8 mouse cellular contexts compared by ENCODE assay signal in genomic region chr17:46152847-46153782, GRCm38 (mm10). TPM values are rescaled to one million over a fixed set of nuclear protein-coding genes. Genes with fewer than 3 reads are reported as not detected.
DNase-seq lines count a peak whose midpoint lies in the region; ATAC-seq and TF ChIP-seq lines count a peak whose summit lies in the region.

Mad2l1bp (minus strand) TSS chr17:46153553.

- no peak for TF ChIP-seq CTCF in cerebellum, adult 2 months (IDR thresholded peaks at IDR 0.05; ENCODE audit: borderline replicate concordance, insufficient read depth, low read depth, low read length)
- TF ChIP-seq CTCF in forebrain, postnatal 0 days (IDR thresholded peaks at IDR 0.05; ENCODE audit: low read depth) = no peak

- peak; percentile 94 for DNase-seq in MEL-GATA-1-ER (ENCODE audit: extremely low read depth, low read depth)
- DNase-seq in cerebellum, adult 2 months = peak; percentile 83 to 90
- peak; percentile 90 for DNase-seq in forebrain, postnatal 0 days
- peak; percentile 92 for DNase-seq in heart, postnatal 4 days
- DNase-seq in layer of hippocampus, adult 9-10 months (ENCODE audit: low spot score) = peak; percentile 60
- DNase-seq in ovary, postnatal 36 days (ENCODE audit: low spot score) = peak; percentile 81
- peak; percentile 89 for DNase-seq in thymus, postnatal 25 days

- peak within 1 kb of the TSS; percentile 63 for H3K9ac ChIP-seq in forebrain, postnatal 0 days
- H3K9ac ChIP-seq in lung, embryonic 16.5 days (ENCODE audit: low read length) = peak within 1 kb of the TSS; percentile 74

- no peaks in the 10 kb centered on the region for H3K4me1 ChIP-seq in cerebellum, adult 2 months (ENCODE audit: control insufficient read depth, insufficient read depth, low read length)
- H3K4me1 ChIP-seq in forebrain, postnatal 0 days (ENCODE audit: insufficient read depth) = peaks cover 9% of the 10 kb centered on the region; the same call in 1 of the 2 replicates
- peaks cover 12% of the 10 kb centered on the region for H3K4me1 ChIP-seq in lung, embryonic 16.5 days (replicated peaks; ENCODE audit: control insufficient read depth, insufficient read depth, low read length)

- no peaks in the 10 kb centered on the region for H3K9me3 ChIP-seq in forebrain, postnatal 0 days (ENCODE audit: low read length)
- H3K9me3 ChIP-seq in lung, embryonic 16.5 days (ENCODE audit: control insufficient read depth, low read length) = no peaks in the 10 kb centered on the region

- ATAC-seq in forebrain, postnatal 0 days = peak; percentile 97
- ATAC-seq in lung, embryonic 16.5 days (ENCODE audit: low read depth) = peak; percentile 95

- H3K27ac ChIP-seq in cerebellum, adult 2 months (ENCODE audit: insufficient read depth, low read length) = peak within 1 kb of the TSS; percentile 89
- peak within 1 kb of the TSS; percentile 36 for H3K27ac ChIP-seq in forebrain, postnatal 0 days (ENCODE audit: low read depth, low read length)
- H3K27ac ChIP-seq in lung, embryonic 16.5 days (ENCODE audit: low read length) = peak within 1 kb of the TSS; percentile 87

- peak within 1 kb of the TSS; percentile 100 for H3K4me3 ChIP-seq in cerebellum, adult 2 months (replicated peaks; ENCODE audit: insufficient read depth, low read depth, low read length)
- peak within 1 kb of the TSS; percentile 48 for H3K4me3 ChIP-seq in forebrain, postnatal 0 days (ENCODE audit: low read depth, low read length)
- peak within 1 kb of the TSS; percentile 63 for H3K4me3 ChIP-seq in lung, embryonic 16.5 days (ENCODE audit: low read length)

- H3K4me2 ChIP-seq in forebrain, postnatal 0 days (ENCODE audit: low read depth) = peak within 1 kb of the TSS; percentile 90
- peak within 1 kb of the TSS; percentile 89 for H3K4me2 ChIP-seq in lung, embryonic 16.5 days (ENCODE audit: low read depth, low read length)

- peaks cover 8% of the 10 kb centered on the region for H3K36me3 ChIP-seq in forebrain, postnatal 0 days (ENCODE audit: insufficient read depth)
- H3K36me3 ChIP-seq in lung, embryonic 16.5 days (ENCODE audit: control insufficient read depth, insufficient read depth, low read length) = peaks cover 12% of the 10 kb centered on the region

- 2% methylated on average over 33 of the region's 33 CpGs for WGBS in cerebellum, adult 2 months
- WGBS in forebrain, postnatal 0 days = 9% methylated on average over 33 of the region's 33 CpGs
- WGBS in lung, embryonic 16.5 days = 2% methylated on average over 33 of the region's 33 CpGs

- H3K27me3 ChIP-seq in cerebellum, adult 2 months (ENCODE audit: control insufficient read depth, insufficient read depth, low read length) = no peaks in the 10 kb centered on the region
- H3K27me3 ChIP-seq in forebrain, postnatal 0 days (ENCODE audit: insufficient read depth, low read length) = no peaks in the 10 kb centered on the region
- no peaks in the 10 kb centered on the region for H3K27me3 ChIP-seq in lung, embryonic 16.5 days (ENCODE audit: control insufficient read depth, insufficient read depth, low read depth, low read length)

- TF ChIP-seq POLR2A in cerebellum, adult 2 months (IDR thresholded peaks at IDR 0.05; ENCODE audit: borderline replicate concordance, insufficient read depth, low read length) = peak; percentile 95

RNA-seq across cellular contexts. Expression of gene Mad2l1bp, which starts in this region (rescaled TPM):
- polyA plus RNA-seq in cerebellum, adult 2 months (2012; rRNA removed) = 17.4 TPM in 2 replicates
- 11.6 and 14.1 TPM in 2 replicates for total RNA-seq in forebrain, postnatal 0 days (2014; rRNA removed)
- polyA plus RNA-seq in forebrain, postnatal 0 days (2015; fragmentation: Nextera tagmentation; extraction: Ambion mirVana) = 21.7 and 24.6 TPM in 2 replicates
- 10 to 100 TPM; 16.2 to 17.5 TPM for total RNA-seq in heart, postnatal 4 days (2021)
- 55.5 and 57.1 TPM in 2 replicates for polyA plus RNA-seq in lung, embryonic 16.5 days (2015; fragmentation: Nextera tagmentation; extraction: Ambion mirVana)

Comparison
In these comparisons a context has a peak if more than half of its experiments do, and no peak if none do; other contexts are left out.
1. Peak in every context shown above with its lines: DNase-seq, ATAC-seq, H3K4me3 ChIP-seq and H3K27ac ChIP-seq.
2. H3K27ac ChIP-seq: peak in every context shown above with its lines; median percentile 89 in cerebellum, adult 2 months; 87 in lung, embryonic 16.5 days; 36 in forebrain, postnatal 0 days.
3. H3K4me3 ChIP-seq: peak in every context shown above with its lines; median percentile 100 in cerebellum, adult 2 months; 63 in lung, embryonic 16.5 days; 48 in forebrain, postnatal 0 days.